Mouse (Mus musculus) T-helper 17 cell (primary cell): ENCODE data around the gene Neu4.

Source experiments
- in situ Hi-C, 2 experiments: fragments of 300-600 bp; cut with MboI, MseI; formaldehyde crosslinking; loops; 1 replicate in 1 of 2; 2 replicates in 1 of 2; pipeline ENCODE4 v1.15.1; 2025; ENCODE audit warnings: high pct_unique_total_duplicates in 2 of 2

The Neu4 gene

DNA sequence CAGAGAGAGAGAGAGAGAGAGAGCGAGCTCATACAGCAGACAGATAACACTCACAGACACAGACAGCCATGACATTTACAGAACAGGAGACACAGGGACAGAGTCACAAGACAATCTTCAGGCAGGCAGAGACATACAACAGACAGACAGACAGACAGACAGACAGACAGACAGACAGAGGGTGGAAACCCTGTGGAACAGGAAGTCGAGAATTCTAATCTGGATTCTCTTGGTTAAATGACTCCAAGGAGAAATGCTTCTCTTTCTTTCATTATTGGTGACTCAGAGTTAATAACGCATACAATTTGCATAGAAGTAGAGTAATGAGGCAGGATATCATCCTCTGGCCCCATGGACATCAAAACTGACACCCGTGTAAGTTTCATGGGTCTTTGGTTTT is 26.3 kb downstream of the Neu4 start:
- in situ Hi-C loops = loop anchor here (10.0 to 25.0 kb wide), 5 partner anchors 1109 to 1984 kb away; partner anchors contain the start of genes St8sia4 (in 2 of the 2), Ankmy1 (in 1 of the 2), Capn10 (in 1 of the 2) and Dusp28 (in 1 of the 2)

DNA sequence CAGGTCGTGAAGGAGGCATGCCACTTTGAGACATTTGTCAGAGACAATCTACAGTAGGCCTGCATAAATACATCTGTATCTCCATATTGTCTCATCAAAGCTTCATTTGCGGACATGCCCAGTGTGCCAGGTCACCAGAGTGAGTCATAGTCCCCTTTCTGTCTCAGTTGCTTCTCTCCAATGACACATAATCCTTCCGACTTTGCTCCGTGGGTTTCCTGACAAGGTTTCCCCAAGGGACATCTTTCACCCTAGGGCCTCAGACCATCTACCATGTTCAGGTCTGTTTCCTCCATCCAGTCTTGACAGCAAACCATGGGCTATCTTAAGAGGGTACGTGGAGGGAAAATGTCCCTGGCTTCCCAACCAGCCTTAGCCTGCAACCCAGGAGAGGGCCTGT is 30.9 kb downstream of the Neu4 start:
- in situ Hi-C loops = loop anchor here in 1 of 2 experiments (25.0 kb wide), 1 partner anchor 514 kb away; no protein-coding TSS in a partner anchor

DNA sequence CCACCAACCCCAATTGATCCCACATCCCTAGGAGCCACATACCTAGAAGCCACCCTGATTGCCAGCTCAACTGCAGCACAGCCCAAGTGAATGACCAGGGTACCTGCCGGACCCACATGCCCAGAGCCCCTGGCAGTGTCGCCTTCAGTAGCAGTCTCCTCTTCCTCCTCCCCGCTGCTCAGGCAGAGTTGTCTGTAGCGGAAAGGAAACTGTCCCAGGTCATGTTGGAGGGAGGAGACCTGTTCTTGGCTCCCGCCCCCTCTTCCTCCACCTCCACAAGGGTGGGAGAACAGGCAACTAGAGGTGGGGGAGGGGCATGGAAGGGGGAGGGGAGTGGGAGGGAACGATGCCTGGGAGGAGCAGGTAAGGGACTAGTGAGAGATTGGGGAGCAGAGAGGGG is 32.1 kb downstream of the Neu4 start, which contains the start of gene Pdcd1:
Pdcd1 (minus strand) TSS at position 181 of the 400 bp plus-strand sequence.
- in situ Hi-C loops = loop anchor here in 1 of 2 experiments (25.0 kb wide), 1 partner anchor 515 kb away; no protein-coding TSS in a partner anchor

DNA sequence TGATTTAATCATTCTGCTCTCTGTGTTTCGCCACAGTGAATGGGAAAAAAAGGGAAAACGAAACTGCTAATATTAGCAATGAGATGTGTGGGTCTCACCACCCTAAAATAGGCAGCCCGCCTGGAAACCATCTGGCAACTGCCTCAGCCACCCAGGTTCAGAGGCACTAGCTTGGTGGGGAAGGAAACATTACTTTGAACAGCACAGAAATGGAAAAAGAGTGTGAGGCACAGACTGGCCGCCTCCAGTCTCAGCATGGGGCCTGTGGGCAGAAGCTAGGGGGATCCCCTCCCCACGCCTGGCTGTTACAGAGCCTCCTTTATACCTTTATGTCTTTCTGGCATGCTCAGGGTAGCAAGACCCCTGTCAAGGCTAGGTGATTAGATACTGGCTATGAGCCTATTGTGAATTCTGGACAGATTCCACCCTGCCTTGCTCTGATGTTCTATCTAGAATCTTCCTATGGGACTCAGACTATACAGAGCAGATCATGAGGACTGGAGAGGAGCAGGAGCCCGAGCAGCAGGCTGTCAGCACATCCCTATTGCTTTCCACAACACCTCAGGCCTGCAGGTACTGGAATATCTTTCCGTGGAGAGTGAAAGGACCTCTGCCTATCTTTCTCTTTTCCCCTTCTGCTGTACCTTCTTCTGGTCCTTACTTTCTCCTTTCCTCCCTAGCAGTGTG is 33.4 kb downstream of the Neu4 start:
- in situ Hi-C loops = loop anchor here in 1 of 2 experiments (25.0 kb wide), 1 partner anchor 516 kb away; no protein-coding TSS in a partner anchor

DNA sequence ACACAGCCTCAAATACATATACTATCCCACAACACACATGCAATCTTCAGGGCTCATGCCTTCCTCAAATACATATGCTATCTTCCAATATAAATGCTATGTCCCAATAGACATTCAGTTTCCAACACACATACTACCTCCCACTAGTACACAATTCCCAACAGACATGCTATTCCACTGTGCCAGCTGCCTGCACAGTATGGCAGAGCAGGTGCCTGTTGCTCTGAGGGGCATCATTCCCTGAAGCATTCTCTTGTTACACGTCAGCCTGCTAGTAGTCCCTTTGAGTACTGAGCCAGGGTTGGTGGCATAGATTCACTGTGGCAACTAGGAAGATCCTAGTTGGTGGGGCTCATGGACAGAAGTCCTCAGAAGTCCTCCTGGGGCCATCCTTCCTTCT is 34.2 kb downstream of the Neu4 start:
- in situ Hi-C loops = loop anchor here in 1 of 2 experiments (25.0 kb wide), 1 partner anchor 517 kb away; no protein-coding TSS in a partner anchor

DNA sequence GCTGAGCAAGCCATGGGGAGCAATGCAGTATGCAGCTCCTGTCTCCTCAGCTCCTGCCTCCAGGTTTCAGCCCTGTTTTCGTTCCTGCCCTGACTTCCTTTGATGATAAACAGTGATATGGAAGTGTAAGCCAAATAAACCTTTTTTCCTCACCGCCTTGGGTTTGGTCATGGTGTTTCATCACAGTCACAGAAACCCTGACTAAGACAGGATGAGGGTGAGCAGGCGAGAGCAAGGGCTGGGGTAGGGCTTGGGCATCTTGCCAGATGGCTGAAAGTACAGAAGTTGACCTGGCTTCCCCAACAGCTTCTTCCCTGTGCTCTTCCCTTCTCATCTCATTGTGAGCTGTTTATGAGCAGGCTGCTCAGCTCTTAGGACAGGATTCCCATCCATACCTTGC is 35.7 kb downstream of the Neu4 start:
- in situ Hi-C loops = loop anchor here (5.0 to 25.0 kb wide), 2 partner anchors 519 to 754 kb away; no protein-coding TSS in a partner anchor

DNA sequence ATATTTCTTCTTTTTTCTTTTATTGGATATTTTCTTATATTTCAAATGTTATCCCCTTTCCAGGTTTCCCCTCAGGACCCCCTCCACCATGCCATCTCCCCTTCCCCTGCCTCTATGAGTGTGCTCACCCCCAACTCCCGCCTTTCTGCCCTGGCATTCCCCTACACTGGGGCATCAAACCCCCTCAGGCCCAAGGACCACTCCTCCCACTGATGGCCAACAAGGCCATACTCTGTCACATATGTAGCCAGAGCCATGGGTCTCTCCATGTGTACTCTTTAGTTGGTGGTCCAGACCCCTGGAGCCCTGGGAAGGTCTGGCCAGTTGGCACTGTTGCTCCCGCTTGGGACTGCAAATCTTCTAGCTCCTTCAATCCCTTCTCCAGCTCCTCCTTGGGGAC is 37.1 kb downstream of the Neu4 start:
- in situ Hi-C loops = loop anchor here (5.0 to 25.0 kb wide), 2 partner anchors 520 to 755 kb away; no protein-coding TSS in a partner anchor

DNA sequence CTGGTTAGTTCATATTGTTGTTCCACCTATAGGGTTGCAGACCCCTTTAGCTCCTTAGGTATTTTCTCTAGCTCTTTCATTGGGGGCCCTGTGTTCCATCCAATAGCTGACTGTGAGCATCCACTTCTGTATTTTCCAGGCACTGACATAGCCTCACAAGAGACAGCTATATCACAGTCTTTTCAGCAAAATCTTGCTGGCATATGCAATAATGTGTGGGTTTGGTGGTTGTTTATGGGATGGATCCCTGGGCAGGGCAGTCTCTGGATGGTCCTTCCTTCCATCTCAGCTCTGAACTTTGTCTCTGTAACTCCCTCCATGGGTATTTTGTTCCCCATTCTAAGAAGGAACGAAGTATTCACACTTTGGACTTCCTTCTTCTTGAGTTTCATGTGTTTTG is 38.0 kb downstream of the Neu4 start:
- in situ Hi-C loops = loop anchor here (5.0 to 25.0 kb wide), 2 partner anchors 521 to 756 kb away; no protein-coding TSS in a partner anchor

DNA sequence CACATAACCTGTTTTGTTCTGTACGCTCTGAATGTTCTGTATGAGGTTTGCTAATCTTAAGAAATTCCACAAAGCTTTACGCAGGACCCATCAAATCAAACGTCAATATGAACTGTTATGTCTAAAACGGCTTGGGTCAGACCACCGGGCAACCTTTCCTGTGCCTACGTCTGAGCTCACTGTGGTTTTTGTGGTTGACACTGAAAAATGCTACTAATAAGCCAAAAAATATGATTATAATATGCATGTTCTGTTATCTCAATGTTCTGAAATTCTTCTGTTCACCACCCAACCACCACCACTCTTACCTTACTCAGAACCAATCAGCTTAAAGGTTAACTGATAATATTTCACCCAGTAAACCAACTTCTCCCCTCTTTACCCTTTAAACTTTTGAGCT is 54.5 kb downstream of the Neu4 start:
- in situ Hi-C loops = loop anchor here (5.0 to 25.0 kb wide), 5 partner anchors 87 to 537 kb away; no protein-coding TSS in a partner anchor

DNA sequence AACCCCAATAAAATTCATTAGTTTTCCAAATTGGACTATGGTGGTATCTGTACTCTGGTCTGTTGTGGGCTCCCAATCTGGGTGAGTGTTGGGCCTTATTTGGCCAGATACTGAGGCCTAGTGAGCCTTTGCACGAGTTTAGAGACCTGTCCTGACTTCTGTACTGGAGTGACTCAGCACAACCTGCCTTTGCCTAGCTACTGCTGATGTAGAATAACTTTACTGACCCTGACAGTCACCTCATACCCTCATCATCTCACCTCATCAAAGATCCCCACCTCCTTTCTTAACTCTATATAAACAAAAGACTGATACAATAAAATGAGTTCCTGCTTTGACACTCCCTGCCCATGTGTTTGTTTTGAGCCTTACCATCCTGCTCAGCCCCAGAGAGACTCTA is 56.5 kb downstream of the Neu4 start:
- in situ Hi-C loops = loop anchor here (5.0 to 10.0 kb wide), 4 partner anchors 89 to 169 kb away; no protein-coding TSS in a partner anchor
